Mouse (Mus musculus) heart, embryonic 15.5 days (tissue): ENCODE results near the gene Aldh1a1. TPM values are rescaled to one million over a fixed set of nuclear protein-coding genes. Genes with fewer than 3 reads are reported as not detected.
"Not testable (repeated sequence)": the region's sequence is repeated elsewhere in the genome, so short reads cannot be mapped to it uniquely, and the experiment has no call there.

Experiments used
- ATAC-seq: fragments of 200-750 bp; cut with Nextera tagmentation; replicated peaks from 2 replicates; pipeline ENCODE4 v1.8.0; 2017; ENCODE audit warnings: low read depth, moderate TSS enrichment; ENCODE audit not compliant: insufficient number of reproducible peaks, insufficient read depth, low FRiP score
- H3K27ac ChIP-seq: fragments of 300-500 bp; sonication (generic); 2 replicates; pipeline ENCODE4 v1.5.1; 2015; ENCODE audit warnings: mild to moderate bottlenecking, inconsistent platforms
- H3K27me3 ChIP-seq: fragments of 300-500 bp; sonication (generic); 2 replicates; pipeline ENCODE4 v1.6.1; 2015; ENCODE audit warnings: inconsistent platforms
- H3K36me3 ChIP-seq: fragments of 300-500 bp; sonication (generic); 2 replicates; pipeline ENCODE4 v1.6.1; 2015; ENCODE audit warnings: mild to moderate bottlenecking, inconsistent platforms
- H3K4me1 ChIP-seq: fragments of 300-500 bp; sonication (generic); replicated peaks from 2 replicates; pipeline ENCODE4 v1.6.1; 2015; ENCODE audit warnings: inconsistent platforms
- H3K4me2 ChIP-seq: fragments of 300-500 bp; sonication (generic); 2 replicates; pipeline ENCODE4 v1.6.1; 2015; ENCODE audit warnings: inconsistent platforms, mild to moderate bottlenecking, moderate library complexity
- H3K4me3 ChIP-seq: fragments of 300-500 bp; sonication (generic); 2 replicates; pipeline ENCODE4 v1.5.1; 2015; ENCODE audit warnings: mild to moderate bottlenecking, inconsistent platforms
- H3K9ac ChIP-seq: fragments of 300-500 bp; sonication (generic); 2 replicates; pipeline ENCODE4 v1.6.1; 2015; ENCODE audit warnings: mild to moderate bottlenecking, inconsistent platforms
- H3K9me3 ChIP-seq: fragments of 300-500 bp; sonication (generic); replicated peaks from 2 replicates; pipeline ENCODE4 v1.6.1; 2016; ENCODE audit warnings: inconsistent platforms
- WGBS: fragments of 180-500 bp; shearing (Covaris S2); methylation state at CpG from one replicate; pipeline ENCODE4 v1.1.7; 2015; ENCODE audit warnings: mixed read lengths; 5-methylcytosine and 5-hydroxymethylcytosine counted together
- polyA plus RNA-seq: library from polyadenylated mRNA; unstranded; fragments of >200 nt; fragmentation: Nextera tagmentation; extraction: Ambion mirVana; gene quantifications from 2 replicates; pipeline ENCODE4 v1.2.1, GENCODE M21; 2015

Gene Aldh1a1
- polyA plus RNA-seq, 1 experiment from 2014 or later: 6.8 TPM

GRCm38 (mm10) chr19:20513688-20514361 is 21.3 kb downstream of the Aldh1a1 start:
- 53% methylated on average over 6 of the region's 6 CpGs for WGBS
- Histone ChIP-seq H3K36me3 (no peaks in the 10 kb centered on the region), H3K27ac (no peak overlapping the region), H3K4me1 (no peaks in the 10 kb centered on the region), H3K9ac (no peak overlapping the region), H3K4me3 (no peak overlapping the region), H3K9me3 (no peaks in the 10 kb centered on the region), H3K4me2 (no peak overlapping the region), H3K27me3 (no peaks in the 10 kb centered on the region)
- no peak for ATAC-seq

- WGBS: 87% methylated on average over 3 of the region's 3 CpGs
- Histone ChIP-seq H3K4me2 (no peak overlapping the region), H3K27ac (no peak overlapping the region), H3K9me3 (no peaks in the 10 kb centered on the region), H3K36me3 (no peaks in the 10 kb centered on the region), H3K9ac (no peak overlapping the region), H3K27me3 (no peaks in the 10 kb centered on the region), H3K4me3 (no peak overlapping the region), H3K4me1 (no peaks in the 10 kb centered on the region)
- no peak for ATAC-seq
Observed at GRCm38 (mm10) chr19:20516481-20516880, 24.0 kb downstream of the Aldh1a1 start.

GRCm38 (mm10) chr19:20529156-20529555 is 36.6 kb downstream of the Aldh1a1 start:
- ATAC-seq, H3K4me1 ChIP-seq, H3K9ac ChIP-seq, H3K36me3 ChIP-seq, H3K27me3 ChIP-seq, H3K27ac ChIP-seq, H3K9me3 ChIP-seq, H3K4me3 ChIP-seq, H3K4me2 ChIP-seq: not testable (repeated sequence)
- 80% methylated on average over 11 of the region's 11 CpGs for WGBS

GRCm38 (mm10) chr19:20529921-20530696 is 37.6 kb downstream of the Aldh1a1 start:
- Histone ChIP-seq H3K4me1 (no peaks in the 10 kb centered on the region), H3K27me3 (no peaks in the 10 kb centered on the region), H3K9me3 (no peaks in the 10 kb centered on the region), H3K4me3 (no peak overlapping the region), H3K4me2 (no peak overlapping the region), H3K36me3 (no peaks in the 10 kb centered on the region), H3K9ac (no peak overlapping the region), H3K27ac (no peak overlapping the region)
- ATAC-seq: no peak
- 65% methylated on average over 1 of the region's 1 CpGs for WGBS

- ATAC-seq: no peak
- Histone ChIP-seq H3K4me1 (no peaks in the 10 kb centered on the region), H3K9me3 (no peaks in the 10 kb centered on the region), H3K4me3 (no peak overlapping the region), H3K27me3 (no peaks in the 10 kb centered on the region), H3K27ac (no peak overlapping the region), H3K9ac (no peak overlapping the region), H3K4me2 (no peak overlapping the region), H3K36me3 (no peaks in the 10 kb centered on the region)
- 45% methylated on average over 7 of the region's 7 CpGs for WGBS
Observed at GRCm38 (mm10) chr19:20536538-20536937, 44.0 kb downstream of the Aldh1a1 start.

- Histone ChIP-seq H3K27ac (no peak overlapping the region), H3K4me2 (no peak overlapping the region), H3K4me3 (no peak overlapping the region), H3K9me3 (no peaks in the 10 kb centered on the region), H3K36me3 (no peaks in the 10 kb centered on the region), H3K27me3 (no peaks in the 10 kb centered on the region), H3K9ac (no peak overlapping the region), H3K4me1 (no peaks in the 10 kb centered on the region)
- WGBS: 61% methylated on average over 4 of the region's 4 CpGs
- ATAC-seq: no peak
Observed at GRCm38 (mm10) chr19:20541044-20541443, 48.5 kb downstream of the Aldh1a1 start.

GRCm38 (mm10) chr19:20541924-20542323 is 49.4 kb downstream of the Aldh1a1 start:
- no peaks in the 10 kb centered on the region for H3K27me3 ChIP-seq
- no peaks in the 10 kb centered on the region for H3K4me1 ChIP-seq
- H3K27ac ChIP-seq: no peak overlapping the region
- no peaks in the 10 kb centered on the region for H3K36me3 ChIP-seq
- H3K9me3 ChIP-seq: no peaks in the 10 kb centered on the region
- H3K4me2 ChIP-seq: no peak overlapping the region
- H3K9ac ChIP-seq: no peak overlapping the region
- H3K4me3 ChIP-seq: no peak overlapping the region
- 80% methylated on average over 1 of the region's 1 CpGs for WGBS
- ATAC-seq: no peak

- 62% methylated on average over 1 of the region's 1 CpGs for WGBS
- Histone ChIP-seq H3K36me3 (no peaks in the 10 kb centered on the region), H3K27me3 (no peaks in the 10 kb centered on the region), H3K9ac (no peak overlapping the region), H3K9me3 (no peaks in the 10 kb centered on the region), H3K27ac (no peak overlapping the region), H3K4me1 (no peaks in the 10 kb centered on the region), H3K4me3 (no peak overlapping the region), H3K4me2 (no peak overlapping the region)
- ATAC-seq: no peak
Observed at GRCm38 (mm10) chr19:20543816-20544215, 51.3 kb downstream of the Aldh1a1 start.

GRCm38 (mm10) chr19:20544941-20545340 is 52.4 kb downstream of the Aldh1a1 start:
- 90% methylated on average over 1 of the region's 1 CpGs for WGBS
- no peak overlapping the region for H3K4me2 ChIP-seq
- no peak overlapping the region for H3K27ac ChIP-seq
- H3K9ac ChIP-seq: no peak overlapping the region
- H3K27me3 ChIP-seq: no peaks in the 10 kb centered on the region
- no peak overlapping the region for H3K4me3 ChIP-seq
- H3K9me3 ChIP-seq: no peaks in the 10 kb centered on the region
- no peaks in the 10 kb centered on the region; the same call in 1 of the 2 replicates for H3K4me1 ChIP-seq
- ATAC-seq: no peak
- H3K36me3 ChIP-seq: no peaks in the 10 kb centered on the region

- H3K4me3 ChIP-seq: no peak overlapping the region
- H3K4me2 ChIP-seq: no peak overlapping the region
- H3K27ac ChIP-seq: no peak overlapping the region
- H3K9me3 ChIP-seq: no peaks in the 10 kb centered on the region
- no peaks in the 10 kb centered on the region; the same call in 1 of the 2 replicates for H3K4me1 ChIP-seq
- no peak for ATAC-seq
- H3K9ac ChIP-seq: no peak overlapping the region
- H3K36me3 ChIP-seq: no peaks in the 10 kb centered on the region
- H3K27me3 ChIP-seq: no peaks in the 10 kb centered on the region
- WGBS: 72% methylated on average over 3 of the region's 3 CpGs
Observed at GRCm38 (mm10) chr19:20547025-20547424, 54.5 kb downstream of the Aldh1a1 start.

GRCm38 (mm10) chr19:20549409-20549808 is 56.9 kb downstream of the Aldh1a1 start:
- Histone ChIP-seq H3K27ac (no peak overlapping the region), H3K27me3 (no peaks in the 10 kb centered on the region), H3K9ac (no peak overlapping the region), H3K4me2 (no peak overlapping the region), H3K4me3 (no peak overlapping the region), H3K36me3 (no peaks in the 10 kb centered on the region), H3K4me1 (no peaks in the 10 kb centered on the region; the same call in 1 of the 2 replicates), H3K9me3 (no peaks in the 10 kb centered on the region)
- no peak for ATAC-seq
- 86% methylated on average over 1 of the region's 1 CpGs for WGBS

- ATAC-seq: no peak
- no peak overlapping the region for H3K9ac ChIP-seq
- H3K36me3 ChIP-seq: no peaks in the 10 kb centered on the region
- H3K4me3 ChIP-seq: no peak overlapping the region
- 73% methylated on average over 1 of the region's 1 CpGs for WGBS
- no peaks in the 10 kb centered on the region for H3K27me3 ChIP-seq
- no peak overlapping the region for H3K4me2 ChIP-seq
- H3K4me1 ChIP-seq: no peaks in the 10 kb centered on the region
- H3K9me3 ChIP-seq: no peaks in the 10 kb centered on the region
- H3K27ac ChIP-seq: no peak overlapping the region
Observed at GRCm38 (mm10) chr19:20555365-20555764, 62.9 kb downstream of the Aldh1a1 start.
